Mouse (Mus musculus): ENCODE data around the gene Iqch.

DNA sequence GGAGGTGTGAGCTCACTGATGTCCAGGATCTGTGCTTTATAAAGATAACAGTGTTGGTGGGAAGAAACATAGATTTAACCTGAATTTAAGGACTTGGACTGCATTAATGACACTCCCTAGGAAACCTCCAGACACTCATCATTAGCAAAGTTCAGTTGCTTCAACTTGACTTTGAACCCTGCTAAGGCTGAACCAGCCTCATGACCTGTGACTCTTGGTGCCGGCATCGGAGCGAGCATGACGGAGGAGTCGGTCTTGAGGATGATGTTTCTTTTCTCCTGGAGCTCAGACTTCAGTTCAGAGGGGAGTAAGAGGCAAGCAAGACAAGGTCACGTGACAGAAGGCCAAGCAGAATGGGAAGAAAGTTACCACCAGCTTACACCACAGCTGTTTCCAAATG, 41.7 kb upstream of the Iqch start:
- no peak for TF ChIP-seq CTCF (IDR thresholded peaks at IDR 0.05; ENCODE audit: borderline replicate concordance, insufficient read depth, low read length)
- no peak for TF ChIP-seq POLR2A (IDR thresholded peaks at IDR 0.05; ENCODE audit: low read depth, low read length)
